Mouse (Mus musculus) retina, embryonic 14.5 days (tissue): ENCODE measurements around the gene Fbxw11.

Source experiments
- DNase-seq: peaks from one replicate; pipeline ENCODE4 v3.0.0-alpha.2; 2015; ENCODE audit warnings: low spot score

Gene Fbxw11

DNA sequence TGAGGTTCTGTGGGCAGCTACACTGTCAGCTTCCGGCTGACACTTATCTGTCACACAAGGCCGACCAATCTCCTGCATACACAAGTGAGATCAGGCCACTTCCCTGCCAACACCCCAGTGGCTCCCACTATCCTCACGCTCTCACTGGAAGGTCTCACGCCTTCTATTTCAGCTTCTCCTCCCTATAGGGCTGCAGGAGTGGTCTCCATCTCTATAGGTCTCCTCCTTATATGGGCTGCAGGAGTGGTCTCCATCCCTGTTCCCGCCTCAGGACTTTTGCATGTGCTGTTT is 110.0 kb downstream of the Fbxw11 start:
- no peak for DNase-seq

GRCm38 (mm10) chr11:32753358-32753757 is 110.8 kb downstream of the Fbxw11 start:
- no peak for DNase-seq

DNA sequence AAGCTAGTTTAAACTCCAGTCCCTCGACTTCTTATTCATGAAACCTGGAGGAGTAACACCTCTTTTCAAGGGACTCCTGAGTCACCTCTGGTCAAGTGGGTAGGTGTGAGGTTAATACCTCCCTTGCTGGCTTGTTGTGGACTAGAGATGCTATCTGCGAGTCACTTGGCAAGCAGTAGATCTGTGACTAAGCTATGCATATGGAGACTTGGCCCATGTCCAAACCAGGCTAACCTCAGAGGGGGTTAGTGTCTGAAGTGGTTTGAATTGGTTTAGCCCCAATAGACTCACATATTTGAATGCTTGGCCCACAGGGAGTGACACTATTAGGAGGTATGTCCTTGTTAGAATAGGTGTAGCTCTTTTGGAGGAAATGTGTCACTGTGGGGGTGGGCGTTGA is 120.2 kb downstream of the Fbxw11 start:
- no peak for DNase-seq

GRCm38 (mm10) chr11:32767496-32768230 is 125.1 kb downstream of the Fbxw11 start:
- no peak for DNase-seq

GRCm38 (mm10) chr11:32768642-32769343 is 126.3 kb downstream of the Fbxw11 start:
- no peak for DNase-seq

DNA sequence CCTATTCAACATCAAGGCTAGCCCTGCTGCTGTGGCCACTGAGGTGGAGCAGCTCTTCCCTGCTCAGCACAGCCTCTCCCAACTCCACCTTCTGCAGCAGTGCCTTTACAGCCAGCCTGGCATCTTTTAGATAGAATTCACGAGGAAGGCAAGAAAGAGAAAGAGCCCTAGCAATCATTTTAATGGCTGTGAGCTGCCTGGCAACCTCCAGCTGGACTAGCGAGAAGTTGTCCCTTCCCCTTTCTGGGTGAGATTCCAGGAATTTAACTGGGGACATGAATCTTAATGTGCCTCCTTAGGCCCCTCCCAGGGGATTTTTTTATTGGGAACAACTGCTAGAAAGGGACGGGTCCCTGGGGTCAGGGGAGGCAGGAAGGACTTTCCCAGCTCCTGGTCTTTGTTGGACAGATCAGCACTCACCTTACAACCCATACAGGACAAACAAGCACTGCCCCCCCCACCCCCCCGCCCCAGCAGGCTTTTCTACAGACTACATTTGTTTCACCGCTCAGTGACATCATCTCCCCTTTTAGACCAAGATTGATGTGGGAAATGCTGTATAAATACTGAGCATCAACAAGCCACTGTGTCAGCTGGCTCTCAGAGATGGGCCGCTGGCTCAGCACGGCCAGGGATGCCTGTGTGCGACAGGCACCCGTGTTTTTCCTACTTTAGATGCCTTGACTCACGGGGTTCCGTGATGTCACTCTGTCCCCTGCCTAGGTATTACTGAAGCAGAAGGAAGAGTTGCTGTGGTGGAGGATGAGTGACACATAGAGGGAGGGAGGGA is 138.4 kb downstream of the Fbxw11 start:
- no peak for DNase-seq

- no peak for DNase-seq
Observed at GRCm38 (mm10) chr11:32781633-32782404, 139.3 kb downstream of the Fbxw11 start.

- DNase-seq: no peak
Observed at GRCm38 (mm10) chr11:32782724-32783123, 140.2 kb downstream of the Fbxw11 start.

- DNase-seq: no peak
Observed at GRCm38 (mm10) chr11:32785591-32786147, 143.1 kb downstream of the Fbxw11 start.

DNA sequence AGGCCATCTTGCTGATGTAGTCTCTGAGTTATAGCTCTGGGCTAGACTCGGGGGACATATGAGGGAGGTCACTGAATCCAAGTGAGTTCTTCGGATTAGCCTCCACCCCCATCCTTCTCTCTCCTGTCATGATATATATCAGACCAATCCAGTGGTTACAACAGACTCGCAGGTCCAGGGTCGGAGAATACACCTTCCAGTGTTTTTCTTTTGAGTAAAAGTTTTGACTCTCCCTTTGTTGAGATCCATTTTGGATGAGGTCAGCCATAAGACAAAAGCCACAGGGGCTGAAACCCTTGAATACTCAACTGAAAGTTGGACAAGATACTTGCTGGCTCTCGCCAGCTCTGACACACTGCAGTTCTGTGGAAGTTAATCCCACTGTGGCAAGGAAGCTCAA is 143.7 kb downstream of the Fbxw11 start:
- DNase-seq: no peak

GRCm38 (mm10) chr11:32794759-32795445 is 152.4 kb downstream of the Fbxw11 start:
- DNase-seq: peak; percentile 20
